Mouse (Mus musculus) stomach, postnatal 0 days (tissue): ENCODE data around the gene Fam163a.

ENCODE experiments used
- CTCF ChIP-seq: IDR thresholded peaks from 2 replicates; pipeline ENCODE4 v1.5.1; 2016; ENCODE audit warnings: antibody characterized with exemption, low read depth, mild to moderate bottlenecking, moderate library complexity
- EP300 ChIP-seq: optimal IDR thresholded peaks from 2 replicates; pipeline ENCODE3; 2016; ENCODE audit warnings: antibody characterized with exemption

- TF ChIP-seq CTCF (no peak), EP300 (no peak)
Observed at GRCm38 (mm10) chr1:156179875-156180274, 25.0 kb downstream of the Fam163a start.
